Mouse (Mus musculus) cerebellum, postnatal 14 days (tissue): ENCODE measurements at regions not wholly inside any gene's neighbourhood (a gene's known extent, or its start where the extent isn't known, plus 50 kb on each side); places are given as distances from the start of the nearest gene placed in this dataset.

Source experiments
- DNase-seq, 2 experiments: peaks; one replicate each; pipeline ENCODE4 v3.0.0; 2021; ENCODE audit warnings: mixed read lengths in 2 of 2

DNA sequence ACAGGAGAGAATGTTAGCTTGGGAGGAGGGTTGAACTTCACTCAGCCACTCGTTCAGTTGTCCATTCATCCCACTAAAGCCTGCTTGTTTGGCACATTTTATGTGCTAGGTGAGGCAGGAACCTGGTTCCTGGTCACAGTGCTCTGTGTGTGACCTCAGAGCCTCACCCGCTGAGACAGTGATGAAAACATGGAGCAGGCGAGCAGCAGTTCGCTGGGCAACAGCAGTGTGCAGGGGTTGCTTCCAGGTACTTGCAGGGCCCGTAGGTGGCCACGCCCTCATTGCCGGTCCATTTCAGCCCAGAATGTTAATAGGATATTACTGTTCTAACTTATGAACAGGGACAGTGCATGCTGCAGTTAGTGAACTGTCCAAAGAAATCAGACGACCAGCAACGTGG lies 285.7 kb downstream of the Rngtt start:
- no peak for DNase-seq

GRCm38 (mm10) chr4:33599966-33600365 lies 289.9 kb downstream of the Rngtt start:
- DNase-seq: no peak

DNA sequence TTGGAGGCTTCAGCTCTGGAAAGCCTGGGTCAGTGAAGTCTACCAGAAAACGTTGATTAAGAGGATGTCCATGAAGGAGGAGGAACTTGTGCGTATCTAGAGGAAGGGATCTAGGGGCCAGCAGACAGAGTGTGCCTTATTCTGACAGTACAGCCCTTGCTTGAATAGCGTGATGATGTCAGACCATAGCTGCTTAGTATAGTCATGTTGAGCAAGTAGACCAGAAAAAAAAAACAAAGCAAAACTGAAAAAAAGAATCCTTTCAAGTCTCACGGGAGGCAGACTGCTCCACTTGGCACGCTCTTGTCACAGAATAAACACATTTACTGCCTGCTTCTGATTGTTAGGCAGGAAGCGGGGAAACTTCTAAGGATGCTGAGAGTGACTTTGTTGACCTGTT lies 290.7 kb downstream of the Rngtt start:
- DNase-seq: no peak

DNA sequence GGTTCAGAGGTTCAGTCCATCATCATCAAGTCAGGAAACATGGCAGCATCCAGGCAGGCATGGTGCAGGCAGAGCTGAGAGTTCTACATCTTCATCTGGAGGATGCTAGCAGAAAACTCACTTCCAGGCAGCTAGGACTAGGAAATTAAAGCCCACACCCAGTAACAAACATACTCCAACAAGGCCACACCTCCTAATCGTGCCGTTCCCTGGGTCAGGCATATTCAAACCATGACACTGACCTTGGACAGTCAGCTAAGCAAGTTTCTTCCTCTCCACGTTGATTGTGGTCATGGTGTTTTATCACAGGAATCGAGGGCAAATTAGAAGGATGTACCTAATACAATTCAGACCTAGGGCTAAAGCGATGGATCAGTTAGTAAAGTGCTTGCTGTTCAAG lies 294.5 kb downstream of the Rngtt start:
- DNase-seq: no peak

- peak; percentile 43 to 44 for DNase-seq
These were observed 284.4 kb upstream of the Cnr1 start for GRCm38 (mm10) chr4:33639821-33640575.

GRCm38 (mm10) chr4:33640576-33641255 lies 283.7 kb upstream of the Cnr1 start:
- DNase-seq: peak; percentile 90 to 92

DNA sequence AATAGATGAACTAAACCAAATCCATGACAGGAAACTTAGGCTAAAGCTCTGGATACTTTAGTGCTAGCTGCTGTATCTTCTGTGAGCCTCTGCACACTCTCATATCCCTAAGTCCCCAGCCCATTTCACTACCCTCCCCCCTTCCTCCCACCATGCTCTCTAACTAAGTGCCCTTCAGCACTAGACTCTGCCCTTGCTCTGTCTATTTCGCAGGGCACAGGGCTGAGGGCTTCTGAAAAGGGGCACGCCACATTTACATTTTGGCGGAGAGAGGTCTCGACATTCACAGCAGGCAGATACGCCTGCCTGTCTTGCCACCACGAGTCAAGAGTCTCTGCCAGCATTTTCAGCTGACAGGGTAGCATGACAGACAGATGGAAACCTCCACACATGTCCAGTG lies 282.5 kb upstream of the Cnr1 start:
- peak; percentile 11 to 42 for DNase-seq

- DNase-seq: peak in 1 of 2 experiments; percentile 44
These were observed 281.9 kb upstream of the Cnr1 start for GRCm38 (mm10) chr4:33642526-33642925.

DNA sequence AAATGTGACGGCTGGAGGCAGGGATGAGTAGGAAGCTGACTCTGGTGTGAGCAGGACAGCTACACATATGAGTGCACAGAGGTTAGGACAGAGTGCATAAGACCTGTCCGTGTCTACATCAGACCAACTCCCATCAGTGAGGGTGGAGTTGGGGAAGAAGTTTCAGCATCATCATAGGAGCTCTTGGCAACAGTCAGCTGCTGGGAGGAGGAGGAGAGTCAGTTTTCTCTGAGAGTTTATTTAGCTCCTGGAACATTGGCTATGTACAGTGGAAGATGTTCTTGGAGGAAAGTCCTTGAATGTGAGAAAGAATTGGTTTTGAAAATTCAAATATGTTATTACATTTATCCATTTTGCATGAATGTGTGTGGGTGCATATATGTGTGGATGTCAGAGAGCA lies 279.2 kb upstream of the Cnr1 start:
- no peak for DNase-seq

DNA sequence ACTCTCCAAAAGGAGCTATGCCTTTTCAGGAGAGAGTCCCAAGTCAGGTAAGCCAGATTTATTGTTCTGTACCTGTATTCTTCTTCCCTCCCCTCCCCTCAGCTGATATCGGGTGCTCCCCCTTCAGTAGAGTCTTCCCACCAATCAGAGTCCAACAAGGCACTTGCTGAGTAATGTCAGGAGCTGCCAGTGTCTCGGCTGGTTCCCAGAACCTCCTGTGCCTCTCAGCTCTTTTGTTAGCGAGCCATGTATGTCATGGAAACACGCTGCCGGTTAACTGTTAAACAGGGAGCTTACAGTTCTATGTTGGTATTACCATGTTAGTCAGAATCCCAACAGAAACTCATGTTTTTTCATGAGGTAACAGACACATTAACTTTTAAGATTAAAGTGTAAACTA lies 273.1 kb upstream of the Cnr1 start:
- no peak for DNase-seq

- no peak for DNase-seq
These were observed 264.6 kb upstream of the Cnr1 start for GRCm38 (mm10) chr4:33659766-33660165.

DNA sequence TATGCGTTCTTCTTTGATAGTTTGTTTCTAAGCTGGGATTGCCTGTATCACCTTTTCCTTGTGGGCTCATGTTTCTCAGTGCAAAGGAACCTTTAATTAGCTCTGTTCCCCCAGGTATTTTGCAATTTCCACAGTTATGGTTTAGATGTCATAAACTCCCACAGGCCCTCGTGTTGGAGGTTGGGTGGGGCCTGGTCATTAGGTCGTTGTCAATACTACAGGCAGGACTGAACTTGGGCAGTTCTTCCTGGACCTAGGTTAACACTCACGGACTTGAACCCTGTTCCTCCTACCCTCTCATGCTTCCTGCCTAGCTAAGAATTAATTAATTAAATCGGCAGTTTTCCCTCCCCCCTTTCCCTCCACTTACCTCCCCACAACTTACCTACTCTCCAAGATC lies 263.8 kb upstream of the Cnr1 start:
- DNase-seq: no peak

- no peak for DNase-seq
These were observed 262.5 kb upstream of the Cnr1 start for GRCm38 (mm10) chr4:33661862-33662261.

DNA sequence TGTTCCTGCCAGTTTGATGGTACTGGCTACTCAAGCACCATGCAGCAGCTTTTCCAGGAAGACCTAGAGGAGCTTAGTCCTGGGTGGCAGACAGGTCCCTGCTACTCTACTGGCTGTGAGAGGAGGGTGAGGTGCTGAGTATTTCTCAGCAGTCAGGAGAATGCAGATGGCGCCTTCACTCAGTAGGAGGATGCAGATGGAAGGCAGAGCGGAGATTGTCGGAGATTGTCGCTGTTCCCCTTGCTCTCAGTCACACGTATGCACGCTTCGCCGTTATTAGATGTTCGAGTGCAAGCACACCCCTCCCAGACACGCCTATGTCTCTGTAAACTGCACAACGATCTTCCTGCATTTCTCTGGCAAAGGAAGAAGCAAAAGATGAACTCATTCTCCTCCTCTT lies 261.4 kb upstream of the Cnr1 start:
- peak in 1 of 2 experiments; percentile 23 for DNase-seq

DNA sequence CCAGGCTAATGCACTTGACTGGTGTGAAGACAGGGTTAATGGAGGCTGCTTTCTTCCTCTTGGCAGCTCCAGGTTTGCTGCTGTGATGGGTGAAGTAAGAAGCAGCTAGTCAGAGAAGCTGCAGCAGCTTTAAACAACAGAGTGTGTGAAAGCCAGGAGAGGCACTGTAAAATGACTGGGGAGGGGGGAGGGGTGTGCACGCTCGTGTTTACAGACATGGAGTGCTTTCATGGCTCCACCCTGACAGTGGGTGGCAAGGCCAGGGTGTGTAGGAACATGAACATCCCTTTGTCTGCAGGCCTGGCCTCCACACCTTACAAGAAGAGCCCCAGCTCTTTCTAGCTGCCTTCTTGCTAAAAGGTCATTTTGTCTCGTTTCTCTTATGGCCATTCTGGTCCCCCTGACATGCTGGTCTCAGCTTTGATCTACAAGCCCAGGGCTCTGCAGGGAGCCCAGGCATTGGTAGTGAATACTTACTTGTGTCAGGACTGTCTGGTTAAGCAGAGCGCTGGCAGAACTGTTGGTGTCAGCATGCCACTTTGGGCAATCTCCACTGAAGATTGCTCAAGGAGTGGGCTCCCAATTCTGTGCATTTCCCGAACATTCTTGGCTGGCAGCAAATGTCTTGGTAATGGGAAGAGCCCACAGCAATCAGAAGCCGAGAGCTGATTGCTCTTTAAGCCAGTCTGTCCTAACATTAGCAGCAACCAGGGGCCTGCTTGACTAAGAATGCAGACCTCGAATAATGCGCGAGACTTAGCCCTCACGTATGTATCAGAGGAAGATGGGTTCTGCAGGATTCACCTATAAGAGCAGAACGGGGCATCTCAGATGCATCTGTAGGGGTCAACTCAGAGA lies 260.5 kb upstream of the Cnr1 start:
- peak; percentile 41 to 55 for DNase-seq

- DNase-seq: peak; percentile 20 to 33
These were observed 259.9 kb upstream of the Cnr1 start for GRCm38 (mm10) chr4:33664474-33664822.

DNA sequence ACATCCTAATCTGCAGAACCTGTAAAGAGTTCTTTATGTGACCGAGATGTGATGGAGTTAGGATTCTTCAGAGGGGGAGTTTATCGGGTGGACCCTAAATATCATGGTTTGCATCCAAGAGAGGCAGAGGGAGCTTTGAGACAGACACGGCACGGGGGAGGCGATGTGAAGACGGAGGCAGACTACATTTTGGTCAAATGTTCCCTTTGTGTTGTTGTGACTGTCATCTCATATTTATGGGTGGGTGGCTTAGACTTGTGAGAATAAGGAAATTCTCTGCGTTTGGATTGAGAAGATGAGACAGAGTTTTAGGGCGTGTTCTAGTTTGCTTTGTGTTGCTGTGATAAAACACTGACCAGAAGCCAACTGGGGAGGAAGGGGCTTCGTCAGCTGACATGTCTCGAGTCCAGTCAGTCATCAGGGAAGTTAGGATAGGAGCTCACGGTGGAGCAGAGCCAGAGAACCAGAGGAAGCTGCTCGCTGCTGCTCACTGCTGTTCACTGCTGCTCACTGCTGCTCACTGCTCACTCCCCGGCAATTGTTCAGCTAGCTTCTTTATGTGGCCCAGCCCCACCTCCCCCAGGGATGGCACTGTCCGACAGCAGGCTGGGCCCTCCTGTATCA lies 259.0 kb upstream of the Cnr1 start:
- peak in 1 of 2 experiments; percentile 16 for DNase-seq

DNA sequence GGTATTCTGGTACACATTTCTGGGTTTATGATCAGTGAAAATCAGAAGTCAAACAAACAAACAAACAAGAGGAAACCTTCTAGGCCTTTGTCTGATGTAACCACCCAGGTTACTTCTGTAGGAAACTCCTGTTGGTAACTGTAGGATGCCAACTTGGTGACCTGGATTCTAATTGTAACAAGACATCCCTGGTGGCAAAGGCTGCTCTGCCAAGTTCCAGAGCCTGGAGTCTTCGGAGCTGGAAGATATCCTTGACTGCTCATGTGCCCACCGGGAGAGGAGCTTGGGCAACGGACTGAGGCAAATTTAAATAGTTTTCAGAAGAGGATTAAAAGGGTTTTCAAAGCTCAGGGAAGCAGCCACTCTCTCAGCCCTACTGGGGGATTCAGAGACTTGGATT lies 256.0 kb upstream of the Cnr1 start:
- DNase-seq: peak; percentile 19 to 41

GRCm38 (mm10) chr4:33675044-33675443 lies 249.3 kb upstream of the Cnr1 start:
- DNase-seq: no peak

DNA sequence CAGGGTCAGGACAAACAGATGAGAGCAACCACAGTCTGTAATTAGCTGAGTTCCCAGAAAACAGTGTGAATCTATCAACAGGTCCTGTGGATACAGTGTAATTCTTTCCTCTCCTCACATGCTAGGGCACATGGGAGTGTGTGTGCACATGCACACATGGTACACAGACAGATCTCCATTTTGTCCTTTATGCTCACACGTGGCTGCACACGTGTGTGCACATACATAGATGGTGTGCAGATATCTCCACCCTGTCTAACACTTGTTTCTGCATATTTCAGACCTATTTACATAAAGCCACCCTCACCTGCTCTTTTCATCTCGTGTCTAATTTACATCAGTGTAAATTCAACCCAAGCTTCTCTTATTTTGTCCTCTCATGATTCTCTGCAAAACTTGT lies 245.0 kb upstream of the Cnr1 start:
- DNase-seq: no peak

DNA sequence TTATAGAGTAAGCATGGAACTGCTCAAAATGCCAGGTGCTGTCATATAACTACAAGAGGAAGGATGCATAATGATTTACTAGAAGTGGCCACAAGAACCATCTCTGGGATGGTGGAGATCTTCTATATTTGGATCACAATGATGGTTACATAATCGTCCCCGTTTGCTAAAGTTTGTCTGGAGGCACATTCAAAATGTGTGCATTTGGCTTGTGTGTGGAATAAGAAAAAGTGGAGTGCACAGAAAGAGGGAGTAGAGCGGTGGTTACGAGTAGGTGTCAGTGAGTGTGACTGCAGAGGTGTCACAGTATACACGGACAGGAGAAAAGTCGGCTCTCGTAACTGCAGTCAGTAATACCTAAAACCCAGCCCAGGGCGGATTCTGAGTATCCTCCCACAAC lies 238.3 kb upstream of the Cnr1 start:
- DNase-seq: no peak

GRCm38 (mm10) chr4:33687434-33687833 lies 237.0 kb upstream of the Cnr1 start:
- no peak for DNase-seq

DNA sequence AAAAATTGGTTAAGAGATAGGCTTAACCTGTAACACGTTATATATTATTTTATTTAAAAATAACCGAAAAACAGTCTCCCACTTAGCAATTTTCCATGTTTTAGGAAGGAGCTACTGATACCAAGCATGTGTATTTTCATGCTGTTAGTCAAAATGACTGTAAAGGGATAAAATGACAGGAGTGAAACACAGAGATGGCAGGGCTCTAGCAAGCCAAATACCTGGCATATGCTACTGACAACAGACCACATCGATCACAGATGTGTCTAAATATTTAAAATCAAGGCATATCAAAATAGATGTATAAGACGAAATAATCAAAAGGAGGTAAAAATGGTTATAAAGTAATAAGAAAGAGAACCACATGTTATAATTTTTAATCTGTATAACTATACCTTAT lies 231.0 kb upstream of the Cnr1 start:
- no peak for DNase-seq
